Mouse (Mus musculus) macrophage (primary cell): Measurements from ENCODE around the gene Mas1. TPM values are rescaled to one million over a fixed set of nuclear protein-coding genes. Genes with fewer than 3 reads are reported as not detected.

Experiments used
- H3K27ac ChIP-seq: fragments of 350-480 bp; formaldehyde crosslinking; 2 replicates; pipeline ENCODE4 v1.9.0; 2021
- H3K36me3 ChIP-seq: fragments of 350-480 bp; formaldehyde crosslinking; 2 replicates; pipeline ENCODE4 v1.9.0; 2021; ENCODE audit errors: inconsistent target
- H3K4me3 ChIP-seq: fragments of 350-480 bp; formaldehyde crosslinking; 2 replicates; pipeline ENCODE4 v1.9.0; 2021; ENCODE audit errors: inconsistent target
- H3K79me2 ChIP-seq: fragments of 350-480 bp; formaldehyde crosslinking; 2 replicates; pipeline ENCODE4 v1.9.0; 2021; ENCODE audit errors: inconsistent target
- WGBS: methylation state at CpG from one replicate; pipeline ENCODE4 v1.1.7; 2026; ENCODE audit warnings: inconsistent platforms; ENCODE audit not compliant: missing documents; 5-methylcytosine and 5-hydroxymethylcytosine counted together
- polyA plus RNA-seq: library from polyadenylated mRNA; stranded (reverse); fragments of 250-400 nt; gene quantifications from 3 replicates; pipeline ENCODE4 v1.2.4, GENCODE M21; 2018; ENCODE audit warnings: inconsistent platforms

Gene Mas1
- polyA plus RNA-seq, 1 experiment from 2014 or later: not detected

GRCm38 (mm10) chr17:12892033-12892432, 24.1 kb upstream of the Mas1 start:
- Histone ChIP-seq H3K36me3 (no peaks in the 10 kb centered on the region), H3K79me2 (no peaks in the 10 kb centered on the region), H3K4me3 (no peak overlapping the region), H3K27ac (no peak overlapping the region)
- WGBS: 95% methylated on average over 9 of the region's 9 CpGs

- no peaks in the 10 kb centered on the region for H3K79me2 ChIP-seq
- WGBS: 100% methylated on average over 3 of the region's 4 CpGs
- no peak overlapping the region for H3K27ac ChIP-seq
- H3K4me3 ChIP-seq: no peak overlapping the region
- H3K36me3 ChIP-seq: no peaks in the 10 kb centered on the region
Measured at GRCm38 (mm10) chr17:12891054-12891453, 23.1 kb upstream of the Mas1 start.

GRCm38 (mm10) chr17:12887021-12887775, 19.3 kb upstream of the Mas1 start:
- Histone ChIP-seq H3K79me2 (no peaks in the 10 kb centered on the region), H3K36me3 (no peaks in the 10 kb centered on the region), H3K27ac (no peak overlapping the region), H3K4me3 (no peak overlapping the region)
- WGBS: 87% methylated on average over 15 of the region's 15 CpGs

- Histone ChIP-seq H3K27ac (no peak overlapping the region), H3K36me3 (no peaks in the 10 kb centered on the region), H3K79me2 (no peaks in the 10 kb centered on the region), H3K4me3 (no peak overlapping the region)
- WGBS: 43% methylated on average over 6 of the region's 6 CpGs
Measured at GRCm38 (mm10) chr17:12886620-12887019, 18.7 kb upstream of the Mas1 start.

- Histone ChIP-seq H3K79me2 (no peaks in the 10 kb centered on the region), H3K27ac (no peak overlapping the region), H3K4me3 (no peak overlapping the region), H3K36me3 (no peaks in the 10 kb centered on the region)
- WGBS: 100% methylated on average over 1 of the region's 1 CpGs
Measured at GRCm38 (mm10) chr17:12881216-12881615, 13.3 kb upstream of the Mas1 start.

- no peak overlapping the region for H3K4me3 ChIP-seq
- WGBS: 4% methylated on average over 14 of the region's 14 CpGs
- H3K36me3 ChIP-seq: no peaks in the 10 kb centered on the region
- no peak overlapping the region for H3K27ac ChIP-seq
- H3K79me2 ChIP-seq: no peaks in the 10 kb centered on the region
Measured at GRCm38 (mm10) chr17:12880178-12880577, 12.2 kb upstream of the Mas1 start.

GRCm38 (mm10) chr17:12875734-12876133, 7.8 kb upstream of the Mas1 start, which contains the start of gene Mrgprh:
TSS of gene Mrgprh (plus strand) at chr17:12876034.
- no peak within 1 kb of the TSS for H3K4me3 ChIP-seq
- no peak within 1 kb of the TSS for H3K27ac ChIP-seq
- whole genome bisulfite sequencing: 74% methylated on average over 5 of the region's 5 CpGs
- H3K79me2 ChIP-seq: no peaks in the 10 kb centered on the region
- no peaks in the 10 kb centered on the region for H3K36me3 ChIP-seq

GRCm38 (mm10) chr17:12872275-12873028, 4.5 kb upstream of the Mas1 start:
- H3K4me3 ChIP-seq: no peak overlapping the region
- H3K36me3 ChIP-seq: no peaks in the 10 kb centered on the region
- no peaks in the 10 kb centered on the region for H3K79me2 ChIP-seq
- H3K27ac ChIP-seq: no peak overlapping the region
- WGBS: 22% methylated on average over 16 of the region's 16 CpGs

GRCm38 (mm10) chr17:12868640-12869039, 697 bp upstream of the Mas1 start:
- 30% methylated on average over 4 of the region's 4 CpGs for whole genome bisulfite sequencing
- Histone ChIP-seq H3K4me3 (no peak overlapping the region), H3K36me3 (no peaks in the 10 kb centered on the region), H3K79me2 (no peaks in the 10 kb centered on the region), H3K27ac (no peak overlapping the region)

- no peak overlapping the region for H3K4me3 ChIP-seq
Measured at GRCm38 (mm10) chr17:12866853-12867252, 1.1 kb downstream of the Mas1 start.

GRCm38 (mm10) chr17:12865407-12865806, 2.5 kb downstream of the Mas1 start:
- Histone ChIP-seq H3K4me3 (no peak overlapping the region), H3K36me3 (no peaks in the 10 kb centered on the region), H3K27ac (no peak overlapping the region), H3K79me2 (no peaks in the 10 kb centered on the region)
- 95% methylated on average over 3 of the region's 3 CpGs for WGBS

More at GRCm38 (mm10) chr17:12866853-12867252, 1.1 kb downstream of the Mas1 start:
- Histone ChIP-seq H3K27ac (no peak overlapping the region), H3K79me2 (no peaks in the 10 kb centered on the region), H3K36me3 (no peaks in the 10 kb centered on the region)
- WGBS: 84% methylated on average over 10 of the region's 10 CpGs

- Histone ChIP-seq H3K79me2 (no peaks in the 10 kb centered on the region), H3K4me3 (no peak overlapping the region), H3K36me3 (no peaks in the 10 kb centered on the region), H3K27ac (no peak overlapping the region)
Measured at GRCm38 (mm10) chr17:12864111-12864510, 3.8 kb downstream of the Mas1 start.

GRCm38 (mm10) chr17:12859006-12859520, 8.9 kb downstream of the Mas1 start:
- Histone ChIP-seq H3K79me2 (no peaks in the 10 kb centered on the region), H3K4me3 (no peak overlapping the region), H3K27ac (no peak overlapping the region), H3K36me3 (no peaks in the 10 kb centered on the region)
- 94% methylated on average over 8 of the region's 8 CpGs for WGBS

GRCm38 (mm10) chr17:12858072-12858471, 9.9 kb downstream of the Mas1 start:
- Histone ChIP-seq H3K4me3 (no peak overlapping the region), H3K79me2 (no peaks in the 10 kb centered on the region), H3K27ac (no peak overlapping the region), H3K36me3 (no peaks in the 10 kb centered on the region)
- 19% methylated on average over 4 of the region's 4 CpGs for WGBS

- 9% methylated on average over 3 of the region's 3 CpGs for WGBS
- Histone ChIP-seq H3K79me2 (no peaks in the 10 kb centered on the region), H3K4me3 (no peak overlapping the region), H3K36me3 (no peaks in the 10 kb centered on the region), H3K27ac (no peak overlapping the region)
Measured at GRCm38 (mm10) chr17:12857395-12857794, 10.5 kb downstream of the Mas1 start.
